Mouse (Mus musculus) hindbrain, embryonic 14.5 days (tissue): ENCODE data around the gene Plagl2. TPM values are rescaled to one million over a fixed set of nuclear protein-coding genes. Genes with fewer than 3 reads are reported as not detected.
"Not testable (repeated sequence)": the region's sequence is repeated elsewhere in the genome, so short reads cannot be mapped to it uniquely, and the experiment has no call there.

Experiments
- ATAC-seq: fragments of 200-750 bp; cut with Nextera tagmentation; 2 replicates; pipeline ENCODE4 v1.8.0; 2017; ENCODE audit warnings: moderate number of reproducible peaks, mild to moderate bottlenecking, moderate TSS enrichment, moderate library complexity; ENCODE audit not compliant: low FRiP score
- DNase-seq: peaks from one replicate; pipeline ENCODE4 v3.0.0-alpha.2; 2015; ENCODE audit warnings: low spot score
- H3K27ac ChIP-seq: fragments of 300-500 bp; sonication (generic); 2 replicates; pipeline ENCODE4 v1.5.1; 2014; ENCODE audit warnings: mild to moderate bottlenecking, moderate library complexity
- H3K27me3 ChIP-seq: fragments of 300-500 bp; sonication (generic); 2 replicates; pipeline ENCODE4 v1.6.1; 2014; ENCODE audit warnings: mild to moderate bottlenecking, low read length, mixed read lengths; ENCODE audit not compliant: control insufficient read depth, insufficient read depth
- H3K36me3 ChIP-seq: fragments of 300-500 bp; sonication (generic); replicated peaks from 2 replicates; pipeline ENCODE4 v1.6.1; 2014; ENCODE audit not compliant: control insufficient read depth, insufficient read depth
- H3K4me1 ChIP-seq: fragments of 300-500 bp; sonication (generic); replicated peaks from 2 replicates; pipeline ENCODE4 v1.6.1; 2014; ENCODE audit warnings: antibody characterized with exemption, low read length, mixed read lengths; ENCODE audit not compliant: control insufficient read depth, insufficient read depth
- H3K4me2 ChIP-seq: fragments of 300-500 bp; sonication (generic); replicated peaks from 2 replicates; pipeline ENCODE4 v1.6.1; 2014; ENCODE audit warnings: mild to moderate bottlenecking, moderate library complexity
- H3K4me3 ChIP-seq: fragments of 300-500 bp; sonication (generic); replicated peaks from 2 replicates; pipeline ENCODE4 v1.5.1; 2014; ENCODE audit warnings: mild to moderate bottlenecking, low read length
- H3K9ac ChIP-seq: fragments of 300-500 bp; sonication (generic); 2 replicates; pipeline ENCODE4 v1.6.1; 2014
- H3K9me3 ChIP-seq: fragments of 300-500 bp; sonication (generic); 2 replicates; pipeline ENCODE4 v1.6.1; 2016; ENCODE audit warnings: low read length; ENCODE audit not compliant: control insufficient read depth
- WGBS: fragments of 180-500 bp; shearing (Covaris S2); extraction: QIAGEN DNeasy Blood & Tissue Kit; methylation state at CpG from one replicate; pipeline ENCODE4 v1.1.7; 2014; 5-methylcytosine and 5-hydroxymethylcytosine counted together
- polyA plus RNA-seq: library from polyadenylated mRNA; unstranded; fragments of >200 nt; fragmentation: Nextera tagmentation; extraction: Ambion mirVana; gene quantifications from 2 replicates; pipeline ENCODE4 v1.2.1, GENCODE M21; 2014

Gene Plagl2
- polyA plus RNA-seq, 1 experiment from 2014 or later = 6.4 TPM

DNA sequence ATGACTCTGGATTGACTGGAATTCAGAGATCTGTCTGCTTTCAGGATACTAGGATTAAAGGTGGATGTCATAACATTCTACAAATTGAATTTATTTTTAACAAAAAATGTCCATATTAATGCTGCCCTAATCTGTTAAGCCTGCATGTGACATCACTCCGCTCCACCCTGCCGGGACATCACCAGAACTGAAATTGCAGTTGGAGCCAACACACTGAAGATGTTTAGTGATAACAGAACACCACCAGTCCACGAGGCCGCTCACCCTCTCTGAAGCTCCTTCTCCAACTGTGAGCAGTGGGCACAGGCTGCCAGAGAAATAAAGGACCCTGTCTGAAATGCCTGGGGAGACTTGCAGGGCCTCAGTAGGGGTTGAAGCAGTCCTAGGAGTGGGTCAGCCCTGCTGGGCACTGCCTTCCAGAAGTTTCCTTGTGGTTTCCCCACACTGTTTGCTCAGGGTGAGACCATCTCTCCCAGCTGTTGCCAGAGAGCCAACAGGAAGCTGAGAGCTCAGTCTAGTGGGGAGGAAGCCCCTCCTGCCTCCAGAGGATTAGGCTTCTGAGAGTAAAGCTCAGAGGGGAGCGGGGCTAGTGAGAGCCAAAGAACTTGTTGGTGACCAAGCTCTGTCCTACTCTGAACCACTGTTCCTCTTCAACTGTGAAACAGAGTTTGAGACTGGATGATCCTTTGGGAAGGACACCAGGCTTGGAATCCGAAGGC lies 33.1 kb upstream of the Plagl2 start:
- not testable (repeated sequence) for H3K27ac ChIP-seq, H3K9me3 ChIP-seq, H3K4me3 ChIP-seq, H3K9ac ChIP-seq, ATAC-seq, H3K36me3 ChIP-seq, H3K27me3 ChIP-seq, H3K4me1 ChIP-seq, H3K4me2 ChIP-seq, DNase-seq
- WGBS = 80% methylated on average over 6 of the region's 6 CpGs

DNA sequence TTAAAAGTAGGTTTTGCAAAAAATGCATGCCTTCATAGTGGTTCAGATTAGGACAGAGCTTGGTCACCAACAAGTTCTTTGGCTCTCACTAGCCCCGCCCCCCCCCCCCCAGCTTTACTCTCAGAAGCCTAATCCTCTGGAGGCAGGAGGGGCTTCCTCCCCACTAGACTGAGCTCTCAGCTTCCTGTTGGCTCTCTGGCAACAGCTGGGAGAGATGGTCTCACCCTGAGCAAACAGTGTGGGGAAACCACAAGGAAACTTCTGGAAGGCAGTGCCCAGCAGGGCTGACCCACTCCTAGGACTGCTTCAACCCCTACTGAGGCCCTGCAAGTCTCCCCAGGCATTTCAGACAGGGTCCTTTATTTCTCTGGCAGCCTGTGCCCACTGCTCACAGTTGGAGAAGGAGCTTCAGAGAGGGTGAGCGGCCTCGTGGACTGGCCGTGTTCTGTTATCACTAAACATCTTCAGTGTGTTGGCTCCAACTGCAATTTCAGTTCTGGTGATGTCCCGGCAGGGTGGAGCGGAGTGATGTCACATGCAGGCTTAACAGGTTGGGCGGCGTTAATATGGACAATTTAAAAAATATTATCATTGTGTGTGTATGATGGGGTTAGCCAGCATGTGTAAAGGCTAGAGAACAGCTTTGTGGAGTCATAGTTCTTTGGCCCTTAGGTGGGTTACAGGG lies 29.1 kb upstream of the Plagl2 start:
- WGBS = 75% methylated on average over 8 of the region's 8 CpGs
- not testable (repeated sequence) for DNase-seq, H3K4me1 ChIP-seq, H3K9ac ChIP-seq, H3K27me3 ChIP-seq, ATAC-seq, H3K27ac ChIP-seq, H3K4me2 ChIP-seq, H3K4me3 ChIP-seq, H3K9me3 ChIP-seq
- H3K36me3 ChIP-seq = peaks cover 17% of the 10 kb centered on the region

DNA sequence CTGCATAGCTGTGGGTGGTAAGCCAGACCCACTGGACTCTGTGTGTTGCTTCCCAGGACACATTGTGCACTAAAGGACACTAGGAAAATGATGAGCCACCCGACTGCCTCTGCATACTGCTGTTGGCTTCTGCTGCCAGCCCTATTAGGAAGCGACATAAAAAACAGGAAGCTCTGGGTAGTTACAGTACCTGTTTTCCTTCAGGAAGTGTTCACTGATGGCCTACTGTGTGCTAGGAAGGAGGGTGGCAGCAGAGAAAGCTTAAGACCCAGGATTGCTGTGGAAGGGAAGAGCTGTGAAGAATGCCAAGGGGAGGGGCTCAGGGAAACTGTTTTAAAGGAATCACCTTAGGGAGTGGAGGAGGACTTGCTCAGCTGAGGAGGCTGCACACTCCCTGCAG lies 26.1 kb upstream of the Plagl2 start:
- Histone ChIP-seq H3K4me3 (no peak overlapping the region), H3K27me3 (no peaks in the 10 kb centered on the region), H3K36me3 (peaks cover 44% of the 10 kb centered on the region), H3K9ac (no peak overlapping the region), H3K9me3 (no peaks in the 10 kb centered on the region), H3K27ac (no peak overlapping the region), H3K4me2 (no peak overlapping the region), H3K4me1 (no peaks in the 10 kb centered on the region)
- 87% methylated on average over 2 of the region's 2 CpGs for WGBS
- DNase-seq (no peak), ATAC-seq (no peak)

DNA sequence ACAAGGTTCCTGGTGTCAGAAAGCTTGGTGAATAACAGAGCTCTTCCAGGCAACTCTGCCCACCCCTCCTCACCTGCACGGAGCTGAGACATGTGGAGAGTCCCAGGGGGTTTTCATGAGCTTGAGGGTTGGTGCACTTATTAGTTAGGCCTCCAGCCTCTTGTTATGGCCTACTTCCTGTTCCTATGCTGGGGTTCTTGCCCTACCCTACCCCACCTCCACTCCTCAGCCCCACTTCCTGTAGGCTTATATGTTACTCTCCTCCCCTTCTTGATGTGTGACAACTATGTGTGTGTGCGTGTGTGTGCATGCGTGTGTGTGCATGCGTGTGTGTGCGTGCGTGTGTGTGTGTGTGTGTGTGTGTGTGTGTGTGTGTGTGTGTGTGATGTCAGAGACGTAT lies 21.8 kb upstream of the Plagl2 start:
- H3K27ac ChIP-seq = no peak overlapping the region
- no peak for DNase-seq
- H3K4me3 ChIP-seq = no peak overlapping the region
- no peaks in the 10 kb centered on the region for H3K27me3 ChIP-seq
- ATAC-seq = no peak
- no peak overlapping the region for H3K9ac ChIP-seq
- 86% methylated on average over 7 of the region's 7 CpGs for WGBS
- H3K9me3 ChIP-seq = no peaks in the 10 kb centered on the region
- peaks cover 69% of the 10 kb centered on the region for H3K36me3 ChIP-seq
- H3K4me1 ChIP-seq = no peaks in the 10 kb centered on the region
- no peak overlapping the region for H3K4me2 ChIP-seq

DNA sequence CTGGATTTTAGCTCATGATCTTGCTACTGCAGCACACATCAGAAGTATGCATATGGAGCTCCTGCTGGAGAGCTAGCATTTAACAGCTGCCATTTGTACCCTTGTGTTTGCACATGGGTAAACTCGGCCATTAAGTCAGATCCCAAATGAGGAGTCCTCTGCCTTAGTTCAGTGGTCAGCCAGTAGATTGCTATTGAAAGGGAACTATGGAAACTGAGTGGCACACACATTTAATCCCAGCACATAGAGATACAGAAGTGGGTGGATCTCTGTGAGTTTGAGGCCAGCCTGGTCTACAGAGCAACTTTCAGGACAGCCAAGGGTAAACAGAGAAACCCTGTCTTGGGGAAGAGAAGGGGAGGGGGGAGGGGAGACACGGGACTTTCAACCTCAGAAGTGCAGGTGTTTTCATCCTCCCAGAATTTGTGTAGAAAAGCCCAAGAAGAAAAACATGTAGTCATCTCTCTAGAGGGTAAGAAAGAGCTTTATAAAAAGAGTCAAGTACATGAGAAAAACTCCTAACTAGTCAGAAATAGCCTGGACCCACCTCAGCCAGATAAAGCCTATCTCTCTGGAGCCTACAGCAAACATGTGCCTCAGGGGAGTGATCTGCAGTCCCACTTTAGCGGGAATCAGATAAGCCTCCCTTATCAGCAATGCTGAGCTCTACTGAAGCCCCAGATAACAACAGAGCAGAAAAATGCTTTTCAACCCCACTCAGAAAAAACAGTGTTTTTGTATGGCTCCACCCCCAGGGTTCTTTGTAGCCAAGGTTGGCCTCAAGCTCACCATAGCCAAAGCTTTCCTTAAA lies 18.8 kb upstream of the Plagl2 start:
- Histone ChIP-seq H3K36me3 (peaks cover 49% of the 10 kb centered on the region), H3K4me3 (no peak overlapping the region), H3K27me3 (no peaks in the 10 kb centered on the region), H3K27ac (no peak overlapping the region), H3K9ac (no peak overlapping the region), H3K4me2 (no peak overlapping the region), H3K9me3 (no peaks in the 10 kb centered on the region), H3K4me1 (no peaks in the 10 kb centered on the region)
- 81% methylated on average over 3 of the region's 3 CpGs for WGBS
- DNase-seq (no peak), ATAC-seq (no peak)

DNA sequence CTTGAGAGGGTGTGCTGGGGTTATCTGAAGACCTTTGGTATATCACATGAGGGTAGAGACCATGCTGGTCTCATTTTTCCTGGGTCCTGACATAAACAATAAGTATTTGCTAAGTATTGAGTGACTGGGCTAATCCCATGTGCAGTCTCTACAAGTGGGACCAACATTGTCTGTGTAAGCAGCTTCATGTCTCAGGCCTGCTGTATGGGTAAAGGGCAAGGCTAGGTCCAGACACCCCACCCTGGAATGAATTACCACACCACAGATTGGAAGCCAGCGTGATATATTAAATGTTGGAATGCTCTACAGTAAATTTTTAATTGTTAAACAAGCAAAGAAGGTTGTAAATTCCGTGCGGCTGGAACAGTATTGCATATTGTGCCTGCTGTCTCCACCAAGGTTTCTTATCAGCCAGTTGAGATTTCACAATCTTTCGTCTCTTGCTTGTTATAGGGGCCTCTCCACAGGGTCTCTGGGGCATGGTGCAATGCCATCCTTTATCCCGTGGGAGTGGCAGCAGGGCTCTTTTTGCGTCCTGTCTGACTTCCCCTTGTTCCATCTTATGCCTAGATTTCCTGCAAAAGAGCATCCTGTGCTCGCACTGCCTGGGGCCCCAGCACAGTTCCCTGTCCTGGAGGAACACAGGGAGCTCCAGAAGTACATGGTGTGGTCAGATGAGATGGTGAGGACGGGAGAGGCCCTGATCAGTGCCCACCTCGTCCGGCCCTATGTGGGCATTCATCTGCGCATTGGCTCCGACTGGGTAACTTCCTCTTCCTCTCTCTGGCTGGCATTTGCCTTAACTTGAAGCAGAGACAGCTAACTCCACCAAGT lies 18.0 kb upstream of the Plagl2 start:
- DNase-seq (no peak), ATAC-seq (no peak)
- Histone ChIP-seq H3K36me3 (peaks cover 46% of the 10 kb centered on the region), H3K4me2 (no peak overlapping the region), H3K4me1 (no peaks in the 10 kb centered on the region), H3K27ac (no peak overlapping the region), H3K4me3 (no peak overlapping the region), H3K9ac (no peak overlapping the region), H3K27me3 (no peaks in the 10 kb centered on the region), H3K9me3 (no peaks in the 10 kb centered on the region)
- 92% methylated on average over 12 of the region's 12 CpGs for WGBS

DNA sequence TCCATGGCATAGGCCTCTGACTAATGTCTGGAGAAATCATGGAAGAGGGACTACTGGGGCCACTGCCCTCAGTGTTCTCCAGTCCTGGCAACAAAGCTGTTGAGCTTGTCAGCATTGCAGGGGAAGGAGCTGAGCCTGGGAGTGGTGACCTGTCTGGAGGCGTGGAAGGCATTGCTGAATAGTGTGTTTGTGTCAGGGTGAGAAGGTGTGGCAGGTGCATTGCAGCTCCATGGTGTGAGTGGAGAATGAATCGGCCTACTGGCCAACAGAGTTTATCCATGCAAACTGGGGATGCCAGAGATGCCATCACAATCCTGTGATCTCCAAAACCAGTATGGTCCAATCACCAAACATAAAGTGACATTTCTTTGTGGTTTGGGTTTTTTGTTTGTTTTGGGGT lies 15.4 kb upstream of the Plagl2 start:
- no peak overlapping the region for H3K4me2 ChIP-seq
- H3K4me1 ChIP-seq = no peaks in the 10 kb centered on the region
- H3K27me3 ChIP-seq = no peaks in the 10 kb centered on the region
- ATAC-seq (no peak), DNase-seq (no peak)
- no peak overlapping the region for H3K27ac ChIP-seq
- no peaks in the 10 kb centered on the region for H3K9me3 ChIP-seq
- WGBS = 98% methylated on average over 2 of the region's 2 CpGs
- no peak overlapping the region for H3K4me3 ChIP-seq
- peaks cover 46% of the 10 kb centered on the region for H3K36me3 ChIP-seq
- H3K9ac ChIP-seq = no peak overlapping the region

DNA sequence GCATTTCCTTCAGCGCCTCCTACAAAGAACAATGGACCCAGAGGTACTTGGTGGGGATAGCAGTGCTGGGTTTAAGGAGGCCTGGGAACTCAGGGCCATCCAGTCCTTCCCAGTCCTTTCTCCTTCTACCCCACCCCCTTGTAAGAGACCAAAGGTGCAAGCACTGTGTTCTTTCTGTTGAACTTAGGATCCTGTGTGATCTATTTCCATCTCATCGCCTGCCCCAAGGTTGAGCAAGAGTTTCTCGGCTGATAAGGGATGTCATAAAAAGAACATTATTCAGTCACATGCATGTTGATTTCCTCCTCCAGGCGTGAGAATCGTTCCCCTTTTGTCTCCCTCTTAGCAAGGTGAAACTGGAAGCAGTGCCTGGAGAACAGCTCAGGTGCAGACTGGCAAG lies 8.5 kb upstream of the Plagl2 start:
- no peaks in the 10 kb centered on the region for H3K27me3 ChIP-seq
- 96% methylated on average over 5 of the region's 5 CpGs for WGBS
- H3K27ac ChIP-seq = no peak overlapping the region
- no peak for DNase-seq
- peaks cover 57% of the 10 kb centered on the region for H3K36me3 ChIP-seq
- no peak overlapping the region for H3K9ac ChIP-seq
- no peak overlapping the region for H3K4me3 ChIP-seq
- H3K9me3 ChIP-seq = no peaks in the 10 kb centered on the region
- no peaks in the 10 kb centered on the region for H3K4me1 ChIP-seq
- H3K4me2 ChIP-seq = no peak overlapping the region
- ATAC-seq = no peak
